Mouse (Mus musculus) embryo, embryonic 9.5 days (tissue): ENCODE data around the gene Nxn.
A peak's percentile ranks its signal among the peaks of the same experiment; 100 is the strongest.

Experiments
- DNase-seq: peaks from one replicate; pipeline ENCODE4 v3.0.0-alpha.2; 2017; ENCODE audit errors: extremely low spot score

The Nxn gene

GRCm38 (mm10) chr11:76261224-76261623 is 137.7 kb downstream of the Nxn start:
- no peak for DNase-seq

- DNase-seq, result no peak
Observed at GRCm38 (mm10) chr11:76260208-76261050, 138.5 kb downstream of the Nxn start.

- DNase-seq, result no peak
Observed at GRCm38 (mm10) chr11:76258511-76258910, 140.4 kb downstream of the Nxn start.

GRCm38 (mm10) chr11:76257386-76257785 is 141.6 kb downstream of the Nxn start:
- no peak for DNase-seq

GRCm38 (mm10) chr11:76256129-76256528 is 142.8 kb downstream of the Nxn start:
- DNase-seq, result peak; percentile 29

GRCm38 (mm10) chr11:76255431-76256001 is 143.4 kb downstream of the Nxn start:
- no peak for DNase-seq

GRCm38 (mm10) chr11:76253918-76254264 is 145.0 kb downstream of the Nxn start:
- DNase-seq, result no peak

- peak; percentile 89 for DNase-seq
Observed at GRCm38 (mm10) chr11:76253145-76253917, 145.6 kb downstream of the Nxn start.

GRCm38 (mm10) chr11:76252036-76252435 is 146.9 kb downstream of the Nxn start:
- DNase-seq, result no peak

- DNase-seq, result no peak
Observed at GRCm38 (mm10) chr11:76247239-76247638, 151.7 kb downstream of the Nxn start.

GRCm38 (mm10) chr11:76246439-76246838 is 152.5 kb downstream of the Nxn start:
- no peak for DNase-seq

GRCm38 (mm10) chr11:76243811-76244546 is 155.0 kb downstream of the Nxn start:
- DNase-seq, result no peak

- DNase-seq, result peak; percentile 95
Observed at GRCm38 (mm10) chr11:76242901-76243810, 155.8 kb downstream of the Nxn start, which contains the start of the genes Mrm3 and Glod4. Mrm3 (plus strand) TSS chr11:76243715. Glod4 (minus strand) TSS chr11:76243725.

- no peak for DNase-seq
Observed at GRCm38 (mm10) chr11:76239750-76240149, 159.2 kb downstream of the Nxn start.

- DNase-seq, result no peak
Observed at GRCm38 (mm10) chr11:76236136-76236535, 162.8 kb downstream of the Nxn start.

GRCm38 (mm10) chr11:76225051-76225450 is 173.9 kb downstream of the Nxn start:
- no peak for DNase-seq

GRCm38 (mm10) chr11:76224631-76225030 is 174.3 kb downstream of the Nxn start:
- no peak for DNase-seq

- peak; percentile 98 for DNase-seq
Observed at GRCm38 (mm10) chr11:76217390-76217800, 181.5 kb downstream of the Nxn start, which contains the start of the genes Dbil5 and Gemin4. Dbil5 (plus strand) TSS chr11:76217608. Gemin4 (minus strand) TSS chr11:76217664.

- peak; percentile 65 for DNase-seq
Observed at GRCm38 (mm10) chr11:76216681-76217389, 182.1 kb downstream of the Nxn start.

GRCm38 (mm10) chr11:76216049-76216540 is 182.8 kb downstream of the Nxn start:
- DNase-seq, result no peak
